Mouse (Mus musculus): ENCODE data around the gene Gsn.

DNA sequence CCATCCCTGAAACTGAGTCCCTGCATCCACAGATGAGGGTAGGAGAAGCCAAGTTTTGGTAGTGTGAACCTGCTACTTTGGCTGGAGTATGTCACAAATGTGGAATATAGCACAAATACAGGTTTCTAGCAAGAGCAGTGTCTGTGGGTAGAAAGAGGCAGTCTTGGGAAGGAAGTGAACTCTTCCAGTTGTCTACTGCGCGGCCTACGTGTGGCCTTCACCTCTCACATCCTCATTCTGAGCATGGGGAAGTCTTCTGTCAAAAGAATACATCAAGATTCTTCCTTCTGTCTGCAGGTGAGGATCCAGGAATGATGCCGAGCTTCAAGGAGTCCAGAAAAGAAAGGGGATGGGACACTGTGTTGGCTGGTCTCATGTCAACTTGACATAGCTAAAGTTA lies 2.4 kb upstream of the Gsn start:
- TF ChIP-seq POLR2A (IDR thresholded peaks at IDR 0.05; ENCODE audit: extremely low read depth, insufficient read depth, low read length) (no peak), CTCF (IDR thresholded peaks at IDR 0.05; ENCODE audit: extremely low read depth, insufficient read depth, low read length) (no peak)

All from cortical plate, adult 2 months (tissue).